Mouse (Mus musculus) lung, postnatal 0 days (tissue): ENCODE results near the gene Fut11.

Experiments used
- CTCF ChIP-seq: IDR thresholded peaks from 2 replicates; pipeline ENCODE4 v1.5.1; 2016; ENCODE audit warnings: antibody characterized with exemption, mild to moderate bottlenecking
- EP300 ChIP-seq: IDR thresholded peaks from 2 replicates; pipeline ENCODE4 v1.6.1; 2016; ENCODE audit warnings: antibody characterized with exemption, mild to moderate bottlenecking, control low read depth

DNA sequence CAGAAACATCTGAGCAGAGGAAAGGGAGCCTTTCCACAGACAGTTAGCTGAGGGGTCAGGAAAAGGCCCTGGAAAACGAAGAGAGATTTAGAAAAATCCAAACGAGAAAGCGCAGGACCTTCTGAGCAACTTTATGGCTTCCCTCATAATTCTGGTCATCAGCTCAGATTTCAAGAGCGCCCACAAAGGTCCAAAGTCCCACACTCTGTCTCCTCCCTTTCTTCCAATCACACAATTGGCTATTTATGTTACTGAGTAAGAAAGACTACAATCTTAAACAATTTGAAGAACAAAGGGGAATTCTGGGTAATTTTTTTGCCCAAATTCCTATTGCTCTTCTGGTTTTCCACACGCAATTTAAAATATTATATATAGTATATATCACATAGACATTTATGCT lies 55.7 kb downstream of the Fut11 start:
- TF ChIP-seq CTCF (no peak), EP300 (no peak)
